Mouse (Mus musculus) ES-Bruce4 (cell line): ENCODE data around the gene Dtnbp1. TPM values are rescaled to one million over a fixed set of nuclear protein-coding genes. Genes with fewer than 3 reads are reported as not detected.

Experiments
- H3K27ac ChIP-seq: 2 replicates; pipeline ENCODE4 v1.5.1; 2012; ENCODE audit warnings: low read length, inconsistent platforms; ENCODE audit not compliant: insufficient read depth
- H3K27me3 ChIP-seq: 2 replicates; pipeline ENCODE4 v1.6.1; 2012; ENCODE audit warnings: mild to moderate bottlenecking, low read length, inconsistent platforms; ENCODE audit not compliant: control insufficient read depth, poor library complexity, insufficient read depth, severe bottlenecking
- H3K36me3 ChIP-seq: 2 replicates; pipeline ENCODE4 v1.6.1; 2012; ENCODE audit warnings: inconsistent platforms, mild to moderate bottlenecking, low read length, moderate library complexity; ENCODE audit not compliant: control insufficient read depth, poor library complexity, insufficient read depth, severe bottlenecking
- H3K4me1 ChIP-seq: one replicate; pipeline ENCODE4 v1.8.1; 2011; ENCODE audit warnings: low read length; ENCODE audit not compliant: control insufficient read depth, insufficient read depth
- H3K4me3 ChIP-seq: 2 replicates; pipeline ENCODE4 v1.5.1; 2011; ENCODE audit warnings: low read depth, mild to moderate bottlenecking, low read length
- H3K9ac ChIP-seq: 2 replicates; pipeline ENCODE4 v1.6.1; 2012; ENCODE audit warnings: low read depth, mild to moderate bottlenecking, inconsistent platforms; ENCODE audit not compliant: poor library complexity, severe bottlenecking
- H3K9me3 ChIP-seq: replicated peaks from 2 replicates; pipeline ENCODE4 v1.6.1; 2012; ENCODE audit warnings: mild to moderate bottlenecking, low read length, inconsistent platforms; ENCODE audit not compliant: control insufficient read depth, poor library complexity, insufficient read depth, severe bottlenecking
- CTCF ChIP-seq: IDR thresholded peaks from one replicate; pipeline ENCODE4 v1.8.1; 2011; ENCODE audit warnings: low read depth, low read length
- EP300 ChIP-seq: IDR thresholded peaks from 2 replicates; pipeline ENCODE4 v1.6.1; 2011; ENCODE audit warnings: low read depth, low read length; ENCODE audit not compliant: insufficient read depth
- POLR2A ChIP-seq: IDR thresholded peaks from one replicate; pipeline ENCODE4 v1.8.1; 2011; ENCODE audit warnings: low read length; ENCODE audit not compliant: insufficient read depth
- polyA plus RNA-seq: library from polyadenylated mRNA; stranded (reverse); fragments of >200 nt; gene quantifications from 2 replicates; pipeline ENCODE4 v1.2.4, GENCODE M21; 2011; ENCODE audit warnings: low read depth; ENCODE audit not compliant: missing spikeins, insufficient read depth, insufficient read length

The Dtnbp1 gene
- polyA plus RNA-seq, 1 experiment = 21.6 TPM

- H3K9ac ChIP-seq = no peak overlapping the region
- no peak overlapping the region for H3K4me3 ChIP-seq
- H3K27me3 ChIP-seq = no peaks in the 10 kb centered on the region
- no peaks in the 10 kb centered on the region for H3K4me1 ChIP-seq
- H3K27ac ChIP-seq = no peak overlapping the region
- no peak for TF ChIP-seq EP300
- no peak for TF ChIP-seq CTCF
- TF ChIP-seq POLR2A = no peak
- no peaks in the 10 kb centered on the region for H3K9me3 ChIP-seq
- H3K36me3 ChIP-seq = no peaks in the 10 kb centered on the region; the same call in 1 of the 2 replicates
These were observed 16.6 kb downstream of the Dtnbp1 start for GRCm38 (mm10) chr13:44985321-44985720.

GRCm38 (mm10) chr13:44983635-44984401 lies 18.1 kb downstream of the Dtnbp1 start:
- Histone ChIP-seq H3K36me3 (no peaks in the 10 kb centered on the region; the same call in 1 of the 2 replicates), H3K27ac (no peak overlapping the region), H3K27me3 (no peaks in the 10 kb centered on the region), H3K4me3 (no peak overlapping the region), H3K9me3 (no peaks in the 10 kb centered on the region), H3K4me1 (no peaks in the 10 kb centered on the region), H3K9ac (no peak overlapping the region)
- no peak for TF ChIP-seq POLR2A
- TF ChIP-seq EP300 = no peak
- TF ChIP-seq CTCF = no peak

GRCm38 (mm10) chr13:44982799-44983198 lies 19.1 kb downstream of the Dtnbp1 start:
- Histone ChIP-seq H3K9ac (no peak overlapping the region), H3K4me3 (no peak overlapping the region), H3K27me3 (no peaks in the 10 kb centered on the region), H3K4me1 (no peaks in the 10 kb centered on the region), H3K9me3 (no peaks in the 10 kb centered on the region), H3K36me3 (no peaks in the 10 kb centered on the region; the same call in 1 of the 2 replicates), H3K27ac (no peak overlapping the region)
- TF ChIP-seq POLR2A (no peak), CTCF (no peak), EP300 (no peak)

GRCm38 (mm10) chr13:44979433-44979832 lies 22.5 kb downstream of the Dtnbp1 start:
- TF ChIP-seq EP300 (no peak), CTCF (no peak), POLR2A (no peak)
- no peaks in the 10 kb centered on the region for H3K36me3 ChIP-seq
- no peak overlapping the region for H3K9ac ChIP-seq
- no peaks in the 10 kb centered on the region for H3K9me3 ChIP-seq
- no peaks in the 10 kb centered on the region for H3K4me1 ChIP-seq
- H3K27ac ChIP-seq = no peak overlapping the region
- no peak overlapping the region for H3K4me3 ChIP-seq
- H3K27me3 ChIP-seq = no peaks in the 10 kb centered on the region

- Histone ChIP-seq H3K36me3 (no peaks in the 10 kb centered on the region), H3K27me3 (no peaks in the 10 kb centered on the region), H3K4me3 (no peak overlapping the region), H3K9ac (no peak overlapping the region), H3K27ac (no peak overlapping the region), H3K9me3 (no peaks in the 10 kb centered on the region), H3K4me1 (no peaks in the 10 kb centered on the region)
- TF ChIP-seq EP300 (no peak), CTCF (no peak), POLR2A (no peak)
These were observed 24.3 kb downstream of the Dtnbp1 start for GRCm38 (mm10) chr13:44977483-44978141.

GRCm38 (mm10) chr13:44977059-44977458 lies 24.9 kb downstream of the Dtnbp1 start:
- Histone ChIP-seq H3K9ac (no peak overlapping the region), H3K27me3 (no peaks in the 10 kb centered on the region), H3K4me1 (no peaks in the 10 kb centered on the region), H3K27ac (no peak overlapping the region), H3K36me3 (no peaks in the 10 kb centered on the region), H3K4me3 (no peak overlapping the region), H3K9me3 (no peaks in the 10 kb centered on the region)
- TF ChIP-seq CTCF = no peak
- TF ChIP-seq POLR2A = no peak
- TF ChIP-seq EP300 = no peak
